In the genomic region with DNA sequence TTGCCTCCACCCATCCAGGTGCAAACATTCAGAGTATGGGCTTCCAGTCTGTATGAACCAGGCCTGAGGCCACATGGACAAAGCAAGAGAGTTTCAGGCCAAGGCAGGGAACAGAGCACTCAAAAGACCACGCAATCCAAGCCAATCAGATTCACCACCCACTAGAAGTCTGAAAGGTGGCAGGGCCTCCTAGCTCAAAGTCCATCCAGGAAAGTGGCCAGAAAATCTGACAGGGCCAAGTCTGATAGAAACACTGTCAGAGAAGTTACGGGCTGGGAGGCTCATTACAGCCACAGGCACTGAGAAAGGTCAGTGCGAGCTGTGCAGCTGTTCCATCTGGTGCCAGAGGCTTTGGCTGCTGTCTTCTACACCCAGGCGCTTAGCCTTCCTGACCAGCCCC, we compare ENCODE assay signal across 7 mouse cellular contexts. TPM values are rescaled to one million over a fixed set of nuclear protein-coding genes. Genes with fewer than 3 reads are reported as not detected.
DNase-seq lines count a peak whose midpoint lies in the region; ATAC-seq and TF ChIP-seq lines count a peak whose summit lies in the region.

No protein-coding gene starts in this region.

- no peaks in the 10 kb centered on the region for H3K27me3 ChIP-seq in heart, postnatal 0 days (ENCODE audit: control insufficient read depth, insufficient read depth, low read length)
- no peaks in the 10 kb centered on the region for H3K27me3 ChIP-seq in midbrain, embryonic 16.5 days (ENCODE audit: control insufficient read depth, insufficient read depth, low read depth, low read length)

- peak overlapping the region; percentile 88 for H3K4me2 ChIP-seq in heart, postnatal 0 days (ENCODE audit: low read depth, low read length)
- peak overlapping the region; percentile 79 for H3K4me2 ChIP-seq in midbrain, embryonic 16.5 days (ENCODE audit: low read length)

- TF ChIP-seq EP300 in heart, postnatal 0 days (IDR thresholded peaks at IDR 0.05; ENCODE audit: low read depth), result no peak

- peak overlapping the region; percentile 87 for H3K27ac ChIP-seq in embryonic fibroblast, embryonic 13.5 days (ENCODE audit: insufficient read depth, low read length)
- H3K27ac ChIP-seq in heart, postnatal 0 days (ENCODE audit: low read depth), result peak overlapping the region; percentile 97
- H3K27ac ChIP-seq in midbrain, embryonic 16.5 days (ENCODE audit: low read length), result peak overlapping the region; percentile 100

- WGBS in heart, postnatal 0 days, result 35% methylated on average over 4 of the region's 4 CpGs
- 29% methylated on average over 4 of the region's 4 CpGs for WGBS in midbrain, embryonic 16.5 days

- TF ChIP-seq CTCF in embryonic fibroblast, embryonic 13.5 days (IDR thresholded peaks at IDR 0.05; ENCODE audit: borderline replicate concordance, insufficient read depth, low read length), result no peak
- no peak for TF ChIP-seq CTCF in heart, postnatal 0 days (IDR thresholded peaks at IDR 0.05; ENCODE audit: low read depth)

- no peak overlapping the region for H3K4me3 ChIP-seq in embryonic fibroblast, embryonic 13.5 days (ENCODE audit: insufficient read depth, low read length)
- peak overlapping the region; percentile 84 for H3K4me3 ChIP-seq in heart, postnatal 0 days (ENCODE audit: low read depth, low read length)
- peak overlapping the region; percentile 94 for H3K4me3 ChIP-seq in midbrain, embryonic 16.5 days (ENCODE audit: low read depth, low read length)

- peak; percentile 2 to 19 for DNase-seq in thymus, adult 18-20 months
- DNase-seq in thymus, postnatal 0 days (ENCODE audit: low spot score), result no peak
- no peak for DNase-seq in heart, postnatal 0 days (ENCODE audit: low spot score)
- DNase-seq in kidney, postnatal 36 days, result peak; percentile 74 to 86
- DNase-seq in T-cell, adult 2 months (ENCODE audit: low spot score), result no peak

- no peaks in the 10 kb centered on the region for H3K9me3 ChIP-seq in heart, postnatal 0 days (replicated peaks; ENCODE audit: control insufficient read depth, low read length)
- no peaks in the 10 kb centered on the region for H3K9me3 ChIP-seq in midbrain, embryonic 16.5 days (replicated peaks; ENCODE audit: control insufficient read depth, low read length, poor library complexity, severe bottlenecking)

- 0 out of 2 replicates have a peak, but pooled peaks cover 6% of the 10 kb centered on the region for H3K4me1 ChIP-seq in embryonic fibroblast, embryonic 13.5 days (ENCODE audit: control insufficient read depth, insufficient read depth, low read length)
- peaks cover 11% of the 10 kb centered on the region; the same call in 1 of the 2 replicates for H3K4me1 ChIP-seq in heart, postnatal 0 days (ENCODE audit: control insufficient read depth, insufficient read depth)
- peaks cover 18% of the 10 kb centered on the region for H3K4me1 ChIP-seq in midbrain, embryonic 16.5 days (ENCODE audit: control insufficient read depth, insufficient read depth, low read length)

- ATAC-seq in heart, postnatal 0 days (ENCODE audit: insufficient read depth, low read depth), result no peak
- ATAC-seq in midbrain, embryonic 16.5 days, result peak; percentile 11

- no peak; the same call in 1 of the 2 replicates for TF ChIP-seq POLR2A in embryonic fibroblast, embryonic 13.5 days (IDR thresholded peaks at IDR 0.05; ENCODE audit: low read depth, low read length)

- peak overlapping the region; percentile 95 for H3K9ac ChIP-seq in heart, postnatal 0 days (replicated peaks; ENCODE audit: low read depth, low read length)
- peak overlapping the region; percentile 96 for H3K9ac ChIP-seq in midbrain, embryonic 16.5 days (ENCODE audit: low read depth, low read length)

- no peaks in the 10 kb centered on the region for H3K36me3 ChIP-seq in heart, postnatal 0 days (replicated peaks; ENCODE audit: control insufficient read depth, insufficient read depth, low read length)
- H3K36me3 ChIP-seq in midbrain, embryonic 16.5 days (ENCODE audit: control insufficient read depth, insufficient read depth, low read length), result no peaks in the 10 kb centered on the region

RNA-seq across cellular contexts. Expression of a gene that starts 1.2 kb away (rescaled TPM):
- polyA plus RNA-seq in thymus, postnatal 0 days (2015; fragmentation: Nextera tagmentation; extraction: Ambion mirVana), result 13.0 and 16.9 TPM in 2 replicates
- 32.9 and 33.6 TPM in 2 replicates for polyA plus RNA-seq in embryonic fibroblast, embryonic 13.5 days (2011; ENCODE audit: insufficient read length, low read depth, missing spikeins)
- total RNA-seq in heart, postnatal 0 days (2014; rRNA removed; ENCODE audit: low replicate concordance), result 14.5 and 18.9 TPM in 2 replicates
- 2.6 and 3.1 TPM in 2 replicates for polyA plus RNA-seq in heart, postnatal 0 days (2015; fragmentation: Nextera tagmentation; extraction: Ambion mirVana)
- 14.9 and 17.4 TPM in 2 replicates for polyA plus RNA-seq in midbrain, embryonic 16.5 days (2015; fragmentation: Nextera tagmentation; extraction: Ambion mirVana)

RNA-seq across cellular contexts. Expression of a gene that starts 38.8 kb away (rescaled TPM):
- polyA plus RNA-seq in thymus, postnatal 0 days (2015; fragmentation: Nextera tagmentation; extraction: Ambion mirVana), result 30.4 and 32.3 TPM in 2 replicates
- 13.4 and 15.6 TPM in 2 replicates for polyA plus RNA-seq in embryonic fibroblast, embryonic 13.5 days (2011; ENCODE audit: insufficient read length, low read depth, missing spikeins)
- 0.76 and 9.7 TPM in 2 replicates for total RNA-seq in heart, postnatal 0 days (2014; rRNA removed; ENCODE audit: low replicate concordance)
- polyA plus RNA-seq in heart, postnatal 0 days (2015; fragmentation: Nextera tagmentation; extraction: Ambion mirVana), result 6.3 and 8.4 TPM in 2 replicates
- polyA plus RNA-seq in midbrain, embryonic 16.5 days (2015; fragmentation: Nextera tagmentation; extraction: Ambion mirVana), result 32.7 and 41.2 TPM in 2 replicates

Comparison
In these comparisons a context has a peak if more than half of its experiments do, and no peak if none do; other contexts are left out.
1. DNase-seq: peak in thymus, adult 18-20 months (2 of 2) and kidney, postnatal 36 days (2 of 2); none in thymus, postnatal 0 days (single experiment), heart, postnatal 0 days (single experiment) and T-cell, adult 2 months (single experiment).
2. Peak in every context shown above with its lines, with median percentiles within 50 percentile points of each other: H3K27ac ChIP-seq.